Mouse (Mus musculus): ENCODE measurements around the gene Gm8653.
"Not testable (repeated sequence)": the region's sequence is repeated elsewhere in the genome, so short reads cannot be mapped to it uniquely, and the experiment has no call there.

Gm8653 gene

DNA sequence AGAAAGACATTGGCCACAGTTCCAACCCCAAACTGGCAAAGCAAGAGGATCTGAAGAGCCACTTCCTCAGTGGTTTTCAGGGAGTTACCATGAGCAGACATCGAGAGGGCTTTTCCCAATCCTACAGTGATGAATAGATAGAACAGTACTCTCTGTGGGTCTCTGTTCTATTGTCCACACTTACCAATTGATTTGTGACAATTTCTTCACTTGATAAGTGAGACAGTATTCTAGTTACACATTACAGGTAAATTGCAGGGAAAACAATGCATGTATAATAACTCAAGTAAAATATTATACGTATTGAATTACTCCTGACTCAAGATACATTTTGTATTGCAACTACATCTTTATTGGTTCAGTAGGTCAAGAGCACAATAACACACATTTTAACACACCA is at the start of gene Gm8653:
Gene Gm8653 (minus strand): TSS at position 101 of the 400 bp plus-strand sequence.
- not testable (repeated sequence) for DNase-seq

DNA sequence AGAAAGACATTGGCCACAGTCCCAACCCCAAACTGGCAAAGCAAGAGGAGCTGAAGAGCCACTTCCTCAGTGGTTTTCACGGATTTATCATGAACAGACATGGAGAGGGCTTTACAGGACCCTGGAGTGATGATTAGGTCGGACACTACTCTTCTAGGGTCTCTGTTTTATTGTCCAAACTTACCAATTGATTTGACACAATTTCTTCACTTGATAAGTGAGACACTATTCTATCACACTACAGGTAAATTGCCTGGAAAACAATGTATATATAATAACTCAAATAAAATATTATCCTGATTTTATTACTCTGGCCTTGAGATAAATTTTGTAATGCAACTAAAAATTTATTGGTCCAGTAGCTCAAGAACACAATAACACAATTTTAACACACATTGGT is 28.3 kb upstream of the Gm8653 start, which contains the start of gene Gm8453:
Gene Gm8453 (minus strand): TSS at position 101 of the 400 bp plus-strand sequence.
- not testable (repeated sequence) for DNase-seq

DNA sequence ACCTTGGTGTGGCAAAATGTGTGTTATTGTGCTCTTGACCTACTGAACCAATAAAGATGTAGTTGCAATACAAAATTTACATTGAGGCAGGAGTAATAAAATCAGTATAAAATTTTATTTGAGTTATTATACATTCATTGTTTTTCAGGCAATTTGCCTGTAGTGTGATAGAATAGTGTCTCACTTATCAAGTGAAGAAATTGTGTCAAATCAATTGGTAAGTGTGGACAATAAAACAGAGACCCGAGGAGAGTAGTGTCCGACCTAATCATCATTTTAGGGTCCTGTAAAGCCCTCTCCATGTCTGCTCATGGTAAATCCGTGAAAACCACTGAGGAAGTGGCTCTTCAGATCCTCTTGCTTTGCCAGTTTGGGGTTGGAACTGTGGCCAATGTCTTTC is 12.0 kb downstream of the Gm8653 start, which contains the start of gene Vmn1r143:
Gene Vmn1r143 (plus strand): TSS at position 301 of the 400 bp plus-strand sequence.
- DNase-seq = not testable (repeated sequence)

DNA sequence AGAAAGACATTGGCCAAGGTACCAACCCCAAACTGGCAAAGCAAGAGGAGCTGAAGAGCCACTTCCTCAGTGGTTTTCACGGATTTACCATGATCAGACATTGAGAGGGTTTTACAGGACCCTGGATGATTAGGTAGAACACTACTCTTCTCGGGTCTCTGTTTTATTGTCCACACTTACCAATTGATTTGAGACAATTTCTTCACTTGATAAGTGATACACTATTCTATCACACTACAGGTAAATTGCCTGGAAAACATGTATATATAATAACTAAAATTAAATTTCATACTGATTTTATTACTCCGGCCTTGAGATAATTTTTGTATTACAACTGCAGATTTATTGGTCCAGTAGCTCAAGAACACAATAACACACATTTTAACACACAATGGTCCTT is 37.1 kb downstream of the Gm8653 start, which contains the start of gene Vmn1r142:
Gene Vmn1r142 (minus strand): TSS at position 101 of the 400 bp plus-strand sequence.
- not testable (repeated sequence) for DNase-seq
